Mouse (Mus musculus) kidney, embryonic 16.5 days (tissue): Measurements from ENCODE around the gene Pa2g4. TPM values are rescaled to one million over a fixed set of nuclear protein-coding genes. Genes with fewer than 3 reads are reported as not detected.

Source experiments
- ATAC-seq: fragments of 200-750 bp; cut with Nextera tagmentation; 2 replicates; pipeline ENCODE4 v1.8.0; 2017; ENCODE audit warnings: moderate TSS enrichment; ENCODE audit not compliant: low FRiP score, low TSS enrichment
- H3K27ac ChIP-seq: fragments of 300-500 bp; sonication (generic); 2 replicates; pipeline ENCODE4 v1.5.1; 2014; ENCODE audit warnings: low read length
- H3K27me3 ChIP-seq: fragments of 300-500 bp; sonication (generic); 2 replicates; pipeline ENCODE4 v1.6.1; 2014; ENCODE audit warnings: low read length, control low read depth, mixed read lengths; ENCODE audit not compliant: insufficient read depth
- H3K36me3 ChIP-seq: fragments of 300-500 bp; sonication (generic); 2 replicates; pipeline ENCODE4 v1.6.1; 2014; ENCODE audit warnings: low read length, control low read depth, mixed read lengths; ENCODE audit not compliant: insufficient read depth
- H3K4me1 ChIP-seq: fragments of 300-500 bp; sonication (generic); 2 replicates; pipeline ENCODE4 v1.6.1; 2014; ENCODE audit warnings: low read length, control low read depth, mixed read lengths; ENCODE audit not compliant: insufficient read depth
- H3K4me2 ChIP-seq: fragments of 300-500 bp; sonication (generic); replicated peaks from 2 replicates; pipeline ENCODE4 v1.6.1; 2014; ENCODE audit warnings: low read depth, low read length
- H3K4me3 ChIP-seq: fragments of 300-500 bp; sonication (generic); 2 replicates; pipeline ENCODE4 v1.5.1; 2014; ENCODE audit warnings: mild to moderate bottlenecking, low read length
- H3K9ac ChIP-seq: fragments of 300-500 bp; sonication (generic); replicated peaks from 2 replicates; pipeline ENCODE4 v1.6.1; 2014; ENCODE audit warnings: low read length
- H3K9me3 ChIP-seq: fragments of 300-500 bp; sonication (generic); 2 replicates; pipeline ENCODE4 v1.6.1; 2016; ENCODE audit warnings: low read length, control low read depth
- WGBS: fragments of 180-500 bp; shearing (Covaris S2); extraction: QIAGEN DNeasy Blood & Tissue Kit; methylation state at CpG from one replicate; pipeline ENCODE4 v1.1.7; 2014; 5-methylcytosine and 5-hydroxymethylcytosine counted together
- polyA plus RNA-seq: library from polyadenylated mRNA; unstranded; fragments of >200 nt; fragmentation: Nextera tagmentation; extraction: Ambion mirVana; gene quantifications from 2 replicates; pipeline ENCODE4 v1.2.1, GENCODE M21; 2015

Gene Pa2g4
- polyA plus RNA-seq, 1 experiment from 2014 or later: 203 TPM

GRCm38 (mm10) chr10:128584386-128584785 lies 18.6 kb upstream of the Pa2g4 start:
- Histone ChIP-seq H3K27me3 (peaks cover 16% of the 10 kb centered on the region), H3K27ac (peak overlapping the region; percentile 36), H3K9me3 (no peaks in the 10 kb centered on the region), H3K36me3 (0 out of 2 replicates have a peak, but pooled peaks cover 4% of the 10 kb centered on the region), H3K4me2 (peak overlapping the region; percentile 35), H3K9ac (0 out of 2 replicates have a peak overlapping the region, but pooled peaks have one; percentile 17), H3K4me3 (peak overlapping the region; percentile 14; the same call in 1 of the 2 replicates), H3K4me1 (peaks cover 16% of the 10 kb centered on the region)
- ATAC-seq: no peak
- WGBS: 8% methylated on average over 4 of the region's 4 CpGs

DNA sequence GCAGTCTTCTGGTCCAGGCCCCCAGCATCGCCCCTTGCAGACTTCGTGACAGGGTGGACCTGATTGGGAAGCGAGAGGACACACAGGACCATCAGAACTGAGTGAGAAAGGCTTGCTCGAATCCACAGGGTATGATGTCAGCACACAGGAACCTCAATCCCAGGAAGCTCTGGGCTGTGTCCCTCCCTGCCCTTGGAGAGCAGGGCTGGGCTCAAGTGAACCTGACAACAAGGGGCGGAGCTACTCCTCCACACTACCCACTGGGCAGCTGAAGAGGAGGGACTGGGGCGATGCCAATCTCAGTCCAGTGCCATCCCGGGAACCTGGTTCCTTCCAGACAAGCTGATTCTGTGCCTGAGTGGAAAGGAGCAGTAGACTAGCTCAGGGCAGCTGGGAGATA lies 17.9 kb upstream of the Pa2g4 start:
- H3K4me1 ChIP-seq: peaks cover 16% of the 10 kb centered on the region
- peak; percentile 85 for ATAC-seq
- H3K27me3 ChIP-seq: peaks cover 9% of the 10 kb centered on the region
- no peaks in the 10 kb centered on the region for H3K9me3 ChIP-seq
- peak overlapping the region; percentile 35 for H3K4me2 ChIP-seq
- 25% methylated on average over 7 of the region's 7 CpGs for WGBS
- peak overlapping the region; percentile 41 for H3K9ac ChIP-seq
- peak overlapping the region; percentile 36 for H3K27ac ChIP-seq
- H3K36me3 ChIP-seq: 0 out of 2 replicates have a peak, but pooled peaks cover 4% of the 10 kb centered on the region
- H3K4me3 ChIP-seq: peak overlapping the region; percentile 8; the same call in 1 of the 2 replicates

DNA sequence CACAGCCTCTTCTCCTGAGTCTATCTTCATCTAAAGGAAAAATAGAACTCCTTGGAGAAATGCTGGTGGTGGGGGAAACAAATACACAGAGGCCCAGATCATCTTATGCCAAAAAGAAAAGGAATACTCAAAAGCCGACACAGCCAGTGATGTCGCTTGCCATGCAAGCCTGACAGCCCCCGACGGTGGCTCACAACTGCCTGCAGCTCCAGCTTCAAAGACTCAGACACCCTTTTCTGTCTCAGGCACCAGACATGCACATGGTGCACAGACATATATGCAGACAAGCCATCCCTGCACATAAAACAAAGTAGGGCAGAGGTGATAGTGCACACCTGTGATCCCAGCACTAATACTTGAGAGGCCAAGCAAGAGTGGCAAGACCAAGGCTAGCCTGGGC lies 13.9 kb upstream of the Pa2g4 start:
- Histone ChIP-seq H3K27me3 (no peaks in the 10 kb centered on the region), H3K9ac (no peak overlapping the region), H3K4me2 (no peak overlapping the region), H3K9me3 (no peaks in the 10 kb centered on the region; the same call in 1 of the 2 replicates), H3K4me1 (peaks cover 16% of the 10 kb centered on the region), H3K27ac (no peak overlapping the region), H3K36me3 (peaks cover 14% of the 10 kb centered on the region; the same call in 1 of the 2 replicates), H3K4me3 (no peak overlapping the region)
- 80% methylated on average over 4 of the region's 4 CpGs for WGBS
- no peak for ATAC-seq

DNA sequence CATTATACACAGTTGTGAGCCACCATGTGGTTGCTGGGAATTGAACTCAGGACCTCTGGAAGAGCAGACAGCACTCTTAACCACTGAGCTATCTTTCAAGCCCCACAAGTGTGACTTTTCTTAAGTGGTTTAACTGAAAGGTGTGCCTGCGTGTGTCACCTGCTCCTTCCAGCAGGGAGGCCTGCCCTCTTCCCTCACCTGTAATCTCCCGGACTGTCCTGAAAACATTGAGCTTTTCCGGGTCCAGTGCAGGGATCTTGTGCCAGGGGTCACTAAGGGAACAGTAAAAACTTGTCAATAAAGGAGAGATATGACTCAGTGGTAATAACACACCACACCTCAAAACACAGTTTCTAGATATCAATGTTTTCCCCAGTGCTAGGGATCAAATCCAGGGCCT lies 13.5 kb upstream of the Pa2g4 start:
- no peaks in the 10 kb centered on the region; the same call in 1 of the 2 replicates for H3K9me3 ChIP-seq
- H3K9ac ChIP-seq: no peak overlapping the region
- peaks cover 12% of the 10 kb centered on the region for H3K4me1 ChIP-seq
- H3K27ac ChIP-seq: no peak overlapping the region
- WGBS: 82% methylated on average over 3 of the region's 3 CpGs
- no peak overlapping the region for H3K4me3 ChIP-seq
- no peak for ATAC-seq
- H3K27me3 ChIP-seq: no peaks in the 10 kb centered on the region
- H3K4me2 ChIP-seq: no peak overlapping the region
- H3K36me3 ChIP-seq: peaks cover 14% of the 10 kb centered on the region; the same call in 1 of the 2 replicates

DNA sequence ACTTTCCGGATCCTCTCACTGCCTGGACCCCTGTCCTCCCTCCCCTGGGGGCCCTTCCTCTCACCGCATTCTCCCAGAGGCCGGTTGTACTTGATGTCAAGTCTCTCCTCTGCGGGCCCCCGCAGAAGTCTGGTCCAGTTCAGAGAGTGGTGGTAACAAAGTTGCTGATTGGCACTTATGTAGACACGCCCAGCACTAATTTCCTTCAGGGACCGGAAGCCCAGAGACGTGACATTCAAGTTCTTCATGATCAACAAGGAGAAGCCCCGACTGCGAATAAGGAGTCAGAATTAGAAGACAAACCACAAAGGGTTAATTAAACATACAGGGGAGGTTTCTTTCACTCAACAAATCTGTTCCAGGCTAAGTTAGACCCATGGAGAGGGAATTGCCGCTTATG lies 12.5 kb upstream of the Pa2g4 start:
- H3K4me2 ChIP-seq: no peak overlapping the region
- H3K36me3 ChIP-seq: peaks cover 14% of the 10 kb centered on the region; the same call in 1 of the 2 replicates
- H3K4me3 ChIP-seq: no peak overlapping the region
- H3K27ac ChIP-seq: no peak overlapping the region
- 70% methylated on average over 11 of the region's 11 CpGs for WGBS
- H3K27me3 ChIP-seq: no peaks in the 10 kb centered on the region
- H3K4me1 ChIP-seq: peaks cover 3% of the 10 kb centered on the region; the same call in 1 of the 2 replicates
- no peak overlapping the region for H3K9ac ChIP-seq
- ATAC-seq: no peak
- no peaks in the 10 kb centered on the region; the same call in 1 of the 2 replicates for H3K9me3 ChIP-seq

DNA sequence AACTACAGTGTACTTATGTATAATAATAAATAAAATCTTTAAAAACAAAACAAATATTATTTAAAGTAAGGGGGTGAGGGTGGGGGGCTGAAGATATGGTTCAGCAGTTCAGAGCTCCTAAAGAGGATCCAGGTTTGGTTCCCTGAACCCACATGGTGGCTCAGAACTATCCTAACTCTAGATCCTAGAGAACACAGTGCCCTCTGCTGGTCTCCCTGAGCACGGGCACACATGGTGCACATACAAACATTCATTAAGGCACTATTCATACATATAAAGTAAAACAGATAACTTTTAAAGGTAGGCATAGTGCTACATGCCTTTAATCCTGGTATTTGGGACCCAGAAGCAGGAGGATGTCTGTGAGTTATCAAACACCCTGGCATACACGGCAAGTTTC lies 9.3 kb upstream of the Pa2g4 start:
- H3K4me2 ChIP-seq: no peak overlapping the region
- no peaks in the 10 kb centered on the region; the same call in 1 of the 2 replicates for H3K9me3 ChIP-seq
- H3K4me1 ChIP-seq: no peaks in the 10 kb centered on the region
- H3K36me3 ChIP-seq: peaks cover 10% of the 10 kb centered on the region; the same call in 1 of the 2 replicates
- no peak overlapping the region for H3K4me3 ChIP-seq
- H3K27ac ChIP-seq: no peak overlapping the region
- ATAC-seq: no peak
- no peak overlapping the region for H3K9ac ChIP-seq
- 93% methylated on average over 2 of the region's 2 CpGs for WGBS
- H3K27me3 ChIP-seq: no peaks in the 10 kb centered on the region

- peaks cover 19% of the 10 kb centered on the region for H3K4me1 ChIP-seq
- 0% methylated on average over 35 of the region's 46 CpGs for WGBS
- H3K4me3 ChIP-seq: peak overlapping the region; percentile 88
- no peaks in the 10 kb centered on the region for H3K9me3 ChIP-seq
- ATAC-seq: peak; percentile 28
- H3K27ac ChIP-seq: peak overlapping the region; percentile 96
- no peaks in the 10 kb centered on the region for H3K27me3 ChIP-seq
- H3K4me2 ChIP-seq: peak overlapping the region; percentile 91
- peak overlapping the region; percentile 95 for H3K9ac ChIP-seq
- peaks cover 30% of the 10 kb centered on the region for H3K36me3 ChIP-seq
Measured at GRCm38 (mm10) chr10:128565206-128565787, 490 bp downstream of the Pa2g4 start.

DNA sequence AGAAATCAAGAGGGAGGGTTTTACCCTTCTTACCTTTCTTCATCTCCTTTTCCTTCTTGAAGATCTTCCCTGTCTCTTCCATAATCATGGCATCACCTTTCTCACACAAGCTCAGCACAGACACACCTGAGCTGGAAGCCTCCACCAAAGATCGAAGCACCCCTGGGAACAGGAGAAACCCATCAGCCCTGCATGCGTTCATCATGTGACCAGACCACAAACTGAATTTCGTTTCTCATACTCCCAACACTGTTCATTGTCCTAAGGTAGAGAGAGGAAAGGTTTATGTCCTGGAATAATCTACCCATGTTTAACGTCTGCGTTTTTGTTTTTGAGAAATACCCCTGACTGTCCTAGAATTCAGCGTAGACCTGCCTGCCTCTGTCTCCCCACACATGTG lies 2.2 kb downstream of the Pa2g4 start:
- Histone ChIP-seq H3K4me1 (peaks cover 19% of the 10 kb centered on the region), H3K4me3 (no peak overlapping the region), H3K27me3 (no peaks in the 10 kb centered on the region), H3K9ac (no peak overlapping the region), H3K27ac (no peak overlapping the region), H3K4me2 (no peak overlapping the region), H3K9me3 (no peaks in the 10 kb centered on the region), H3K36me3 (peaks cover 44% of the 10 kb centered on the region)
- WGBS: 82% methylated on average over 6 of the region's 6 CpGs
- no peak for ATAC-seq

DNA sequence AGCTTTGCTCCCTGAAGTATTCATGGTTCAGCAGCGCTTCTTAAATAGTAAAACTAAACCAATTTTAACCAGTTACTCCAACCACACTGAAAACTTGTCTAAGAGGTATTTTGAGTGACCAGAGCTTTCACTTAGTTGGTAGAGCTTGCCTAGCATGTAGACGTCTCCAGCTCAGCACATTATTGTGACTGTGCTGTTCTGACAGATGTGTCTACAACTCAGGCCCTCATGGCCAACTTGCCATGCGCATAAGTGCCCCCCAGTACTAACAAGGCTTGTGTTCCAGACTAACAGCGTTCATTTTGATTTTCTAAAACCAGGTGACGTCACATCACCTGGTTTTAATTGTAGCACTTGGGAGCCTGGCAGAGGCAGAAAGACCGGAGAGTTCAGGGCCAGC lies 8.8 kb downstream of the Pa2g4 start:
- Histone ChIP-seq H3K4me1 (no peaks in the 10 kb centered on the region), H3K9ac (no peak overlapping the region), H3K36me3 (peaks cover 49% of the 10 kb centered on the region), H3K4me2 (no peak overlapping the region), H3K27me3 (no peaks in the 10 kb centered on the region), H3K27ac (no peak overlapping the region), H3K4me3 (no peak overlapping the region), H3K9me3 (no peaks in the 10 kb centered on the region)
- 91% methylated on average over 6 of the region's 6 CpGs for WGBS
- ATAC-seq: no peak

DNA sequence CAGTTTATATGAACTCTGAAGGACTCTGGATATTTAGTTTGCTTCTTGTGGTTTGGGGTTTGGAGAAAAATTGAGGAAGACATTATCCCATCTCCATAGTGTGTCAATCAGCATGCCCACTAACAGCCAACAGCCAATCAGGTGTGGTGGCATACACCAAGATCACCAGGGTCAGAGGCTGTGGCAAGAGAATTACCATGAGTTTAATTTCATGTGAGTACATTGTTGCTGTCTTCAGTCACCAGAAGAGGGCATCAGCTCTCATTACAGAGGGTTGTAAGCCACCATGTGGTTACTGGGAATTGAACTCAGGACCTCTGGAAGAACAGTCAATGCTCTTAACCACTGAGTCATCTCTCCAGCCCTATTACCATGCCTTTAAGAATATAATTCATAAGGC lies 9.5 kb downstream of the Pa2g4 start:
- no peak overlapping the region for H3K4me2 ChIP-seq

More for the DNA sequence above, 9.5 kb downstream of the Pa2g4 start:
- ATAC-seq: no peak
- H3K27me3 ChIP-seq: no peaks in the 10 kb centered on the region
- no peak overlapping the region for H3K9ac ChIP-seq
- H3K4me1 ChIP-seq: no peaks in the 10 kb centered on the region
- H3K9me3 ChIP-seq: no peaks in the 10 kb centered on the region
- peaks cover 42% of the 10 kb centered on the region for H3K36me3 ChIP-seq
- H3K4me3 ChIP-seq: no peak overlapping the region
- H3K27ac ChIP-seq: no peak overlapping the region
